In the genomic region with DNA sequence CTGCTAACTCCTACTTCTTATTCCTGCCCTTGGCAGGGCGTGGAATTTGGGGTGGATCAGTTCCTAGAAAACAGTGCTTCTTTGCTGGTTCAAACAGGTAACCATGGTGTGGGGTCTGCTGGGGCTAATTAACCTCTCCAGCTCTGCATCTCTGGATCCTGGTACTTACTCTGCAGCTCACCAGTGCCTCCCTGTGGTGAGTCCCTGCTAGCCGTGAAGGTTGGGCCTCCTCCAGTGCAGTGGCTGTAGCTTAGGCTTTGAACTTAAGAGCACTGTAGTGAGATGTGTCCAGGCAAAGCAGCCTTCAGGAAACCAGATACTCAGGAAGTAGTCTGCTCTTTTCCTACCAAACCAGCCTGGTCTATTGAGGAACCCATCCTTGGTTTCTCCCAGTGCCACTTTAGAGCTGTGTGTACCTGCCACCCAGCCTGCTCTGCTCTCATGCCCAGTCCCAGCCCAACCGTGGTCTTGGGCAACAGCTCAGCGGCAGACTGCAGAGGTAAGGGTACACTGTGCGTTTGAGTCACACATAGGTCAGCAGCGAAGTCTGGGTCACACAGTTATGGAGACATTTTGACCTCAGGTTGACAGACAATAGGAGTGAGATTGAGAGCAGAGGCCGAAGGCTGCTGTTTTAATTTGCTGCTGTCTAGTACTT, we compare ENCODE assay signal across 9 mouse cellular contexts.
DNase-seq lines count a peak whose midpoint lies in the region; ATAC-seq and TF ChIP-seq lines count a peak whose summit lies in the region.
"Had no signal": no experiment of that assay in that cellular context is flagged by ENCODE, and none has a peak within 500 bp of the region (broad histone marks: within the 10 kb centered on the region; RNA-seq: fewer than 3 reads in every experiment).

No protein-coding gene starts in this region.

- H3K4me3 ChIP-seq in cerebellum, adult 2 months (replicated peaks; ENCODE audit: insufficient read depth, low read depth, low read length), result peak overlapping the region; percentile 7
- H3K4me3 ChIP-seq in hindbrain, embryonic 16.5 days (ENCODE audit: low read length), result no peak overlapping the region
- H3K4me3 ChIP-seq: limb, embryonic 15.5 days had no signal

- H3K9me3 ChIP-seq in hindbrain, embryonic 16.5 days (ENCODE audit: control insufficient read depth, low read length), result no peaks in the 10 kb centered on the region
- H3K9me3 ChIP-seq: limb, embryonic 15.5 days had no signal

- no peak overlapping the region for H3K9ac ChIP-seq in hindbrain, embryonic 16.5 days (ENCODE audit: low read depth, low read length)
- H3K9ac ChIP-seq: limb, embryonic 15.5 days had no signal

- ATAC-seq in hindbrain, embryonic 16.5 days, result peak; percentile 76; the same call in 1 of the 2 replicates

- no peaks in the 10 kb centered on the region for H3K36me3 ChIP-seq in hindbrain, embryonic 16.5 days (ENCODE audit: control insufficient read depth, insufficient read depth, low read length)
- H3K36me3 ChIP-seq: limb, embryonic 15.5 days had no signal

- H3K4me1 ChIP-seq in cerebellum, adult 2 months (ENCODE audit: control insufficient read depth, insufficient read depth, low read length), result peaks cover 9% of the 10 kb centered on the region; the same call in 1 of the 2 replicates
- H3K4me1 ChIP-seq in hindbrain, embryonic 16.5 days (ENCODE audit: control insufficient read depth, insufficient read depth, low read depth, low read length), result no peaks in the 10 kb centered on the region
- H3K4me1 ChIP-seq: limb, embryonic 15.5 days had no signal

- no peaks in the 10 kb centered on the region for H3K27me3 ChIP-seq in cerebellum, adult 2 months (ENCODE audit: control insufficient read depth, insufficient read depth, low read length)
- no peaks in the 10 kb centered on the region; the same call in 1 of the 2 replicates for H3K27me3 ChIP-seq in hindbrain, embryonic 16.5 days (replicated peaks; ENCODE audit: control insufficient read depth, insufficient read depth, low read length)
- H3K27me3 ChIP-seq: limb, embryonic 15.5 days had no signal

- peak; percentile 98 for TF ChIP-seq CTCF in cerebellum, adult 2 months (IDR thresholded peaks at IDR 0.05; ENCODE audit: borderline replicate concordance, insufficient read depth, low read depth, low read length)

- 73% methylated on average over 7 of the region's 7 CpGs for WGBS in cerebellum, adult 2 months
- 67% methylated on average over 7 of the region's 7 CpGs for WGBS in hindbrain, embryonic 16.5 days

- TF ChIP-seq POLR2A in cerebellum, adult 2 months (IDR thresholded peaks at IDR 0.05; ENCODE audit: borderline replicate concordance, insufficient read depth, low read length), result no peak

- no peak overlapping the region for H3K27ac ChIP-seq in cerebellum, adult 2 months (ENCODE audit: insufficient read depth, low read length)
- H3K27ac ChIP-seq in hindbrain, embryonic 16.5 days (ENCODE audit: low read depth, low read length), result no peak overlapping the region
- H3K27ac ChIP-seq: limb, embryonic 15.5 days had no signal

- H3K4me2 ChIP-seq in hindbrain, embryonic 16.5 days (ENCODE audit: low read length), result no peak overlapping the region
- H3K4me2 ChIP-seq: limb, embryonic 15.5 days had no signal

- DNase-seq in MEL-GATA-1-ER (ENCODE audit: extremely low read depth, low read depth), result peak; percentile 11
- DNase-seq in cerebellum, adult 2 months, result peak; percentile 80 to 88
- peak; percentile 32 to 85 for DNase-seq in frontal cortex, adult 2 months (ENCODE audit: extremely low spot score in 1 of 2, low spot score in 1 of 2)
- DNase-seq in layer of hippocampus, postnatal 25 days (ENCODE audit: extremely low spot score in 1 of 2, low spot score in 1 of 2), result peak; percentile 67 to 82
- peak; percentile 78 for DNase-seq in lung, postnatal 25 days (ENCODE audit: low spot score)
- peak; percentile 58 for DNase-seq in retina, postnatal 1 day
- peak; percentile 92 for DNase-seq in thymus, postnatal 4 days

Comparison
In these comparisons a context has a peak if more than half of its experiments do, and no peak if none do; other contexts are left out.
1. DNase-seq: peak in every context shown above with its lines; median percentile 92 in thymus, postnatal 4 days; 84 in cerebellum, adult 2 months; 78 in lung, postnatal 25 days; 74 in layer of hippocampus, postnatal 25 days; 58 in frontal cortex, adult 2 months; 58 in retina, postnatal 1 day; 11 in MEL-GATA-1-ER.